Mouse (Mus musculus): ENCODE measurements around the gene Bmp7.

The Bmp7 gene

GRCm38 (mm10) chr2:172857048-172857447 lies 83.1 kb downstream of the Bmp7 start:
- no peak for DNase-seq (ENCODE audit: extremely low read depth, low read depth)

DNA sequence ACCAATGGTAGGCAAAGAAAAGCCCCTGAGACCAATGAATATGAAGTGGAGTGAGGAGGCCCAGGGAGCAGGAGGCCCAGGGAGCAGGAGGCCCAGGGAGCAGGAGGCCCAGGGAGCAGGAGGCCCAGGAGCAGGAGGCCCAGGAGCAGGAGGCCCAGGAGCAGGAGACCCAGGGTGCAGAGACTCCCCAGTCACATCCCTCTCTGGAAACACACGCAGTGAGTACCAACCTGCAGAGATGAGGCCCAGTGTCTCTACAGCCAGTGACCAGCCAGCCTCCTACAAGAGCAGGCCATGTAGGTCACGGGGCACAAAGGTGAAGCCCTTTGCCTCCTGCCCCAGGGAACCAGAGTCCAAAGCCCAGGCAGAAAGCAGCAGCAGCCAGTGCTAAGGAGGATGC lies 83.6 kb downstream of the Bmp7 start:
- no peak for DNase-seq (ENCODE audit: extremely low read depth, low read depth)

DNA sequence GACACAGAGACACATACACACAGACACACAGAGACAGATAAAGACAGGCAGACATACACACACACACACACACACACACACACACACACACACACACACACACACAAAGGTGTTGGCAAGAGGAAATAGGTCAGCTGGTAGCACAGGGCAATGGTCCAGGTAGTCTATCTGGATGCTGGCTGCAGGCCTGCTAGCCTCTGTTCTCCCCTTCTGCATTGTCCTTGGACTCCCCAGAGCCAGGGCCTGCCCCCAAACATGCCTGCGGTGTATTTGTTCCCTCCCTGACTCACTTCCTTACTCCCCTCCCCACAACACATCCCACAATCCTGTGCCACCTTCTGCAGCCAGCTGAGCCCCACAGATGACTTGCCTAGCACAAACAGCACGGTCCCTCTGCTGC lies 86.0 kb downstream of the Bmp7 start:
- DNase-seq (ENCODE audit: extremely low read depth, low read depth) = no peak

DNA sequence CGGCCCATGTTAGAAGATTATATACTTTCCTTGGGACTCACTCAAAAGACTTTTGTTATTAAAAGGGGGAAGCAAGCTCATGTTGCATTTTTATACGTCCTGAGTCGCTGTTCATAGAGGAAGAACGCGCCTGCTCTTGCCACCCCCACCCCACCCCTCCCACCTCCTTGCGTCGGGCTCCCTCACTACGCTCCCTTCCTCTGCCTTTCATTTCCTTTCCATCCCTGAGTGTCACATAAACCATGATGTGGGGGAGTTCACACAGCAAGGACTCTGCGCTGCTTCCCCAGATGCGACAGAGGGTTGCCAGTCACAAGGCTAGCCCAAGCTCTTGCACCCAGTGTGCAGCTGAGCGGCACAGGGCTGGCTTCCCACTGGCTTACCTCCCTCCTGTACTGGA lies 88.3 kb downstream of the Bmp7 start:
- DNase-seq (ENCODE audit: extremely low read depth, low read depth) = no peak

- no peak for DNase-seq (ENCODE audit: extremely low read depth, low read depth)
Measured at GRCm38 (mm10) chr2:172848193-172848592, 91.9 kb downstream of the Bmp7 start.

GRCm38 (mm10) chr2:172846311-172846575 lies 93.9 kb downstream of the Bmp7 start:
- no peak for DNase-seq (ENCODE audit: extremely low read depth, low read depth)

GRCm38 (mm10) chr2:172845536-172846310 lies 94.4 kb downstream of the Bmp7 start:
- no peak for DNase-seq (ENCODE audit: extremely low read depth, low read depth)

DNA sequence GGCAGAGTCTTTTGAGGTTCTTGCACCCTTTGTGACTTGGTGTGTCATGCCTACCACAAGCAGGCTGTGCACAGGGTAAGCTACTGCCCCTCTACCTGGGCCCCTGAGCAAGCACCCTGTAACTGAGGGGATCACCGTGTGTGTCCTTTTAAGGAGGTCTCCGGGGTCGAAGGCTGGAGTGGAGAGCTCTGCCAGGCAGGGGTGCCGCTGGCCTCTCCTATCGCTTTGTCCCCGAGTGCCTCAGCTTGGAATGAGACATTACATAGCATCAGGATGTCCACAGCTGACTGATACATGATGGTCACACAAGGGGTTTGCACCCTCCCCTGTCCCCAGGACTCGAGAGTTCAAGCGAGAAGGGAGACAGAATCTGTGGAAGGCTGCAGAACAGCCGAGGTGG lies 96.2 kb downstream of the Bmp7 start:
- no peak for DNase-seq (ENCODE audit: extremely low read depth, low read depth)

- no peak for DNase-seq (ENCODE audit: extremely low read depth, low read depth)
Measured at GRCm38 (mm10) chr2:172842306-172842705, 97.8 kb downstream of the Bmp7 start.

GRCm38 (mm10) chr2:172840905-172841750 lies 99.0 kb downstream of the Bmp7 start:
- no peak for DNase-seq (ENCODE audit: extremely low read depth, low read depth)

DNA sequence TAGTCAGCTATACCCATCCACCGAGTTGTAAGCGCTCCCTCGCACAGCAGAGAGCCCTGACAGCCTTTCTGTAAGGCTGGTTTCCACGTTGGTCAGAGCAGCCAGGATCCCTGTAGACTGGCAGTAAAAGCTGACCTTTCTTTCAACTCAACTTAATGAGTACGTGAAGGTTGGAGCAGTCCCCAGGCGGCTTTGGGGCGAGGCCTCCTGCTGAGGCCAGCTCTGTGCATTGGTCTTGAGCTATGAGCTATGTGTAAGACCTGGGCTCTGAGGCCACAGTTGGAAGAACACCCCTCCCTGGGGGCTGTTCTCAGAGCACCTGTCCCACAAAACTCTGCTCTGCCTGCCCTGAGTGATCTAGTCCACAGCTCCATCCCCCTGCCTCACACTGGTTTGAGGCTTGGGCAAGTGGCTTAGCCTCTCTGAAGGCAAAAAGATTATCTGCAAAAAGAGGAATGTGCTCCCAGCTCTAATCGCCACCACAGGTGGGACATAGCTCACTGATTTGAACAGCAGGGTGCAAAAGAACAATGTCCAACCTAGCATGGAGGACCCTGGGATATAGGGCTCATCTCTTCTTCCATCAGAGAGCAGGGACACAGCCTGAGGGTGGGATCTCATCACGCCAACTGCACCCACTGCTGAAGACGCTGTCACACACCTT lies 100.7 kb downstream of the Bmp7 start:
- no peak for DNase-seq (ENCODE audit: extremely low read depth, low read depth)

DNA sequence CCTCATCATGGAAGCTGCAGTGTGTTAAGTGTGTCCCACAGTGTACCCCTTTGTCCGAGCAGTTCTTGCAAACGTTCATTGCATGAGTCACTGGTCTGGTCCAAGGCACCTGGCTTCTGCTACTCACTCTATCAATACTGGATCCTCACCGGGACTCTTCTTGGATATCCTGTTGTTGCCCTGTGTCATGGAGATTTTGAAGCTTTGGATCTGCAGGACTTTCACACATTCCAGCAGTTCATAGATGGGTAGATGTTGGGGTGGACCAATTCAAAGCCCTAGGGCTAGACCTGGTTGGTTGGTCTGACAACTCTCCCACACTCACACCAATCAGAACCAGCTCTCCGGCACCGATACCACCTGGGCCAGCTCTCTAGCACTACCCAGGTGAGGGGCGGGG lies 103.6 kb downstream of the Bmp7 start:
- no peak for DNase-seq (ENCODE audit: extremely low read depth, low read depth)

DNA sequence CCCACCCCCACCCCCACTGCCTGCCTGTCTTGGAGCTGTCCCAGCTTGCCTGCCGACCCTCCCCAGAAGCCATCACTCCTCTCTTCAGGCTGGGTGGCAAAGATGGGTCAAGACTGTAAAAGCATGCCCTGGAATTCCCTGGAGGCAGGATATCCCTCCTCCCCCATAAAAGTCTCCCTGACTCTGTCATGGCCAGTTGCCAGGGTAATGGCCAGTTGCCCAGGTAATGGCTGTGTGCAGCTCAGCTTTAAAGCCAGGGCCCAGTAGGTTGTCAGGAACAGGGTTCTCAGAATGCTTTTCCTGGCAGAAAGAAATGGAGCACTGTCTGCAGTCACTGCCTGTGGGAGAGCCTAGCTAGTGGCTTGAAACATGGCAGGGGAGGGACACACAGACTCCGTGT lies 106.9 kb downstream of the Bmp7 start:
- DNase-seq (ENCODE audit: extremely low read depth, low read depth) = no peak

DNA sequence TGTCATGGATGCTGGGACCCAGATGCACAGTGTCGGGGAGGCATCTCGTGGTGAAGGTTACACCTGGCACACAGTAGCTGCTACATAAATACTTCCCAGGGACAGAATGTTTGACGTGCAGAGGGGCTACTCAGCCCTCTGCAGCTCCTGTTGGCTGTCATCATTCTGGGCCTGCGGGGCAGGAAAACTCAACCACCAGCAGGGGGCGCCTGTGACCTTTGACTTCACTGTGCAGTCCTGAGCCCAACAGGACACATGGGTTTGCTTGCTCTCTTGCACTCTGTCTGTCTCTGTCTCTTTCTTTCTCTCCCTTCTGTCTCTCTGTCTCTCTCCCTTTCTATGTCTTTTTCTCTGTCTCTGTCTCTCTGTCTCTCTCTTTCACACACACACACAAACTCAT lies 108.4 kb downstream of the Bmp7 start:
- no peak for DNase-seq (ENCODE audit: extremely low read depth, low read depth)

DNA sequence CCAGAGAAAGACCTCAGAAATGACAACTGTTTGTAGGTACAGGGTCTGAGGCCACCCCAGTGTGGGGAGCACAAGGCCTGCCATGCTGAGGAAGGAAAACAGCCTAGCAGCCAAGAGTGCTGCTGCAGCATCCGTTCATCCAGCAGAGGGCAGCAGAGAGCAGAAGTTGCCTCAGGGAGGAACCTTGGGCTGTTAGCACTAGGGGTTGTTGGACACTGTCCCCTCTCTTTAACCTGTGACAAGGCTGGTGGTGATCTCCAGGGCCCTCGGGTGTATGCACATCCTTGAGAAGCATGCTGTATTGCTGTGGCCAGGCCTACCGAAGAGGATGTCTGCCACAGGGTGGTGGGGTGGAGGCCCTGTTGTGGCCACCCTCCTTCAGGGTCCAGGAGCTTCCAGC lies 109.0 kb downstream of the Bmp7 start:
- no peak for DNase-seq (ENCODE audit: extremely low read depth, low read depth)

- no peak for DNase-seq (ENCODE audit: extremely low read depth, low read depth)
Measured at GRCm38 (mm10) chr2:172828229-172828628, 111.9 kb downstream of the Bmp7 start.

DNA sequence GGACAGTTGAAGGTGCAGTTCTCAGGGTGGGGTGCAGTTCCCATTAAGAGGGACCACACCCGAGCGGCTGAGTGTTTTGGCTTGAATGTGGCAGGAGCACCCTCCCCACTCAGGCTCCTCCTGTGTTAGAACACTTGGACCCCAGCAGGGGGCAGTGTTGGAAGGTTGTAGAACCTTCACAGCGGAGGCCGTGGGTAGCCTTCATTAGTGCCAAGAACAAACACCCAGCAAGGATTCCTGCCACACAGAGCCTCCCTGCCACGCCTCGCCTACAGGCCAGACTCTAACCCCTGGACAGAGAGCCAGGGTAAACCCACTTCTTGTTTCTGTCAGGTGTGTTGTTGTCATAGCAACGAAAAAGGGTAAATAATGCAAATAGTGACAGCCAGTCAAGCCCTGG lies 112.6 kb downstream of the Bmp7 start:
- DNase-seq (ENCODE audit: extremely low read depth, low read depth) = no peak

GRCm38 (mm10) chr2:172825785-172826145 lies 114.4 kb downstream of the Bmp7 start:
- no peak for DNase-seq (ENCODE audit: extremely low read depth, low read depth)

- DNase-seq (ENCODE audit: extremely low read depth, low read depth) = no peak
Measured at GRCm38 (mm10) chr2:172824906-172825784, 115.0 kb downstream of the Bmp7 start.

GRCm38 (mm10) chr2:172818631-172819230 lies 121.4 kb downstream of the Bmp7 start:
- DNase-seq (ENCODE audit: extremely low read depth, low read depth) = no peak

All from MEL-GATA-1-ER (cell line).